In genomic region chr1:88639432-88640281, GRCm38 (mm10) we compare ENCODE assay signal across 8 mouse cellular contexts.
DNase-seq lines count a peak whose midpoint lies in the region; ATAC-seq and TF ChIP-seq lines count a peak whose summit lies in the region.

No protein-coding gene starts in this region.

- no peak for TF ChIP-seq CTCF in ES-Bruce4 (IDR thresholded peaks at IDR 0.05; ENCODE audit: low read depth, low read length)

- TF ChIP-seq EP300 in ES-Bruce4 (IDR thresholded peaks at IDR 0.05; ENCODE audit: insufficient read depth, low read depth, low read length): peak; percentile 82; the same call in 1 of the 2 replicates

- 22% methylated on average over 10 of the region's 10 CpGs for WGBS in forebrain, embryonic 10.5 days
- WGBS in forebrain, embryonic 13.5 days: 29% methylated on average over 10 of the region's 10 CpGs
- WGBS in lung, embryonic 16.5 days: 12% methylated on average over 10 of the region's 10 CpGs
- WGBS in liver, embryonic 11.5 days: 36% methylated on average over 10 of the region's 10 CpGs

- no peaks in the 10 kb centered on the region for H3K27me3 ChIP-seq in forebrain, embryonic 10.5 days (ENCODE audit: poor library complexity, severe bottlenecking)
- no peaks in the 10 kb centered on the region for H3K27me3 ChIP-seq in forebrain, embryonic 13.5 days
- no peaks in the 10 kb centered on the region for H3K27me3 ChIP-seq in ES-Bruce4 (ENCODE audit: control insufficient read depth, insufficient read depth, low read length, poor library complexity, severe bottlenecking)
- H3K27me3 ChIP-seq in lung, embryonic 16.5 days (ENCODE audit: control insufficient read depth, insufficient read depth, low read depth, low read length): no peaks in the 10 kb centered on the region
- no peaks in the 10 kb centered on the region for H3K27me3 ChIP-seq in liver, embryonic 11.5 days (replicated peaks; ENCODE audit: control insufficient read depth, insufficient read depth, low read length)

- no peak overlapping the region for H3K9ac ChIP-seq in forebrain, embryonic 13.5 days
- no peak overlapping the region for H3K9ac ChIP-seq in ES-Bruce4 (ENCODE audit: low read depth, poor library complexity, severe bottlenecking)
- no peak overlapping the region for H3K9ac ChIP-seq in lung, embryonic 16.5 days (ENCODE audit: low read length)
- H3K9ac ChIP-seq in liver, embryonic 11.5 days (ENCODE audit: low read depth, low read length): no peak overlapping the region

- H3K9me3 ChIP-seq in forebrain, embryonic 10.5 days: no peaks in the 10 kb centered on the region
- H3K9me3 ChIP-seq in forebrain, embryonic 13.5 days (replicated peaks): no peaks in the 10 kb centered on the region
- no peaks in the 10 kb centered on the region for H3K9me3 ChIP-seq in ES-Bruce4 (replicated peaks; ENCODE audit: control insufficient read depth, insufficient read depth, low read length, poor library complexity, severe bottlenecking)
- no peaks in the 10 kb centered on the region for H3K9me3 ChIP-seq in lung, embryonic 16.5 days (ENCODE audit: control insufficient read depth, low read length)
- no peaks in the 10 kb centered on the region for H3K9me3 ChIP-seq in liver, embryonic 11.5 days (ENCODE audit: control insufficient read depth, low read length)

- TF ChIP-seq POLR2A in ES-Bruce4 (IDR thresholded peaks at IDR 0.05; ENCODE audit: insufficient read depth, low read length): no peak

- no peak for ATAC-seq in forebrain, embryonic 13.5 days
- ATAC-seq in lung, embryonic 16.5 days (ENCODE audit: low read depth): peak; percentile 71
- no peak for ATAC-seq in liver, embryonic 11.5 days (replicated peaks; ENCODE audit: low FRiP score)

- no peak overlapping the region; the same call in 1 of the 2 replicates for H3K4me3 ChIP-seq in forebrain, embryonic 10.5 days
- no peak overlapping the region for H3K4me3 ChIP-seq in forebrain, embryonic 13.5 days
- no peak overlapping the region for H3K4me3 ChIP-seq in ES-Bruce4 (ENCODE audit: low read depth, low read length)
- no peak overlapping the region for H3K4me3 ChIP-seq in lung, embryonic 16.5 days (ENCODE audit: low read length)
- H3K4me3 ChIP-seq in liver, embryonic 11.5 days (ENCODE audit: low read depth, low read length): no peak overlapping the region

- no peak overlapping the region for H3K4me2 ChIP-seq in forebrain, embryonic 13.5 days
- peak overlapping the region; percentile 30 for H3K4me2 ChIP-seq in lung, embryonic 16.5 days (ENCODE audit: low read depth, low read length)
- H3K4me2 ChIP-seq in liver, embryonic 11.5 days: no peak overlapping the region

- no peaks in the 10 kb centered on the region for H3K36me3 ChIP-seq in forebrain, embryonic 10.5 days (replicated peaks)
- no peaks in the 10 kb centered on the region for H3K36me3 ChIP-seq in forebrain, embryonic 13.5 days (ENCODE audit: poor library complexity, severe bottlenecking)
- no peaks in the 10 kb centered on the region for H3K36me3 ChIP-seq in ES-Bruce4 (ENCODE audit: control insufficient read depth, insufficient read depth, low read length, poor library complexity, severe bottlenecking)
- no peaks in the 10 kb centered on the region for H3K36me3 ChIP-seq in lung, embryonic 16.5 days (ENCODE audit: control insufficient read depth, insufficient read depth, low read length)
- no peaks in the 10 kb centered on the region for H3K36me3 ChIP-seq in liver, embryonic 11.5 days (ENCODE audit: control insufficient read depth, insufficient read depth, low read length)

- peaks cover 33% of the 10 kb centered on the region for H3K4me1 ChIP-seq in forebrain, embryonic 10.5 days
- peaks cover 16% of the 10 kb centered on the region for H3K4me1 ChIP-seq in forebrain, embryonic 13.5 days
- peaks cover 8% of the 10 kb centered on the region for H3K4me1 ChIP-seq in ES-Bruce4 (ENCODE audit: control insufficient read depth, insufficient read depth, low read length)
- H3K4me1 ChIP-seq in lung, embryonic 16.5 days (replicated peaks; ENCODE audit: control insufficient read depth, insufficient read depth, low read length): peaks cover 14% of the 10 kb centered on the region
- H3K4me1 ChIP-seq in liver, embryonic 11.5 days (replicated peaks; ENCODE audit: control insufficient read depth, insufficient read depth, low read length): 0 out of 2 replicates have a peak, but pooled peaks cover 5% of the 10 kb centered on the region

- H3K27ac ChIP-seq in forebrain, embryonic 10.5 days: peak overlapping the region; percentile 82
- no peak overlapping the region for H3K27ac ChIP-seq in forebrain, embryonic 13.5 days
- H3K27ac ChIP-seq in ES-Bruce4 (ENCODE audit: insufficient read depth, low read length): no peak overlapping the region
- peak overlapping the region; percentile 60 for H3K27ac ChIP-seq in lung, embryonic 16.5 days (ENCODE audit: low read length)
- no peak overlapping the region for H3K27ac ChIP-seq in liver, embryonic 11.5 days (ENCODE audit: low read depth, low read length)

- DNase-seq in forebrain, embryonic 10.5 days (ENCODE audit: extremely low spot score, low spot score): no peak
- DNase-seq in forelimb bud, embryonic 11.5 days (ENCODE audit: low read depth, low spot score): peak; percentile 43
- DNase-seq in right cerebral cortex, adult 18-20 months: no peak
- DNase-seq in ovary, postnatal 36 days (ENCODE audit: low spot score): no peak
- DNase-seq in liver, embryonic 11.5 days (ENCODE audit: low spot score): no peak

Comparison
In these comparisons a context has a peak if more than half of its experiments do, and no peak if none do; other contexts are left out.
1. H3K27ac ChIP-seq: peak in forebrain, embryonic 10.5 days (single experiment) and lung, embryonic 16.5 days (single experiment); none in forebrain, embryonic 13.5 days (single experiment), ES-Bruce4 (single experiment) and liver, embryonic 11.5 days (single experiment).